31 mouse cellular contexts compared by ENCODE assay signal in the genomic region with DNA sequence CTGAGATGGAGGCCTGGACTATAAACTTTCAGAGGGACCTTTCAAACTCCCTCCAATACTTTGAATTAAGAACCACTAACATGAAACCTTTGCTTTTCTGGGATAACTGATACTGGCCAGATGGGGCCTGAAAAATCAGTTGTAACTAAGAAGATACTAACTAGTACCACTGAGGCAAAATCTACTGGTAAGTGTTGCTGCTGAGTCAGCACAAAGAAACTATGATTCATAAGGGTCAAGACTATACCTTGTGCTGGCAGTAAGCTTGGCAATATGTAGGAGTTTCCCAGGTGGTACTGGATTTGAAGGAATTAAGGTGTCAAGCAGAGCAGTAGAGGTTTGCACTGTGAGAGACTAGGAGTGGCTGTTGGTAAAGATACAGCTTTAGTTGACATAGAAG.
"Had no signal": no experiment of that assay in that cellular context is flagged by ENCODE, and none has a peak within 500 bp of the region (broad histone marks: within the 10 kb centered on the region; RNA-seq: fewer than 3 reads in every experiment).

No protein-coding gene starts in this region.

- H3K4me2 ChIP-seq: heart, embryonic 11.5 days; heart, embryonic 12.5 days; heart, embryonic 13.5 days; heart, embryonic 15.5 days; hindbrain, embryonic 12.5 days; hindbrain, embryonic 13.5 days; hindbrain, embryonic 14.5 days; hindbrain, embryonic 15.5 days; intestine, embryonic 15.5 days; kidney, embryonic 15.5 days had no signal

- H3K9ac ChIP-seq: heart, embryonic 12.5 days; heart, embryonic 13.5 days; heart, embryonic 15.5 days; hindbrain, embryonic 12.5 days; hindbrain, embryonic 13.5 days; hindbrain, embryonic 14.5 days; hindbrain, embryonic 15.5 days; intestine, embryonic 15.5 days; kidney, embryonic 15.5 days had no signal

- H3K27ac ChIP-seq: heart, embryonic 13.5 days; heart, embryonic 15.5 days; hindbrain, embryonic 10.5 days; hindbrain, embryonic 12.5 days; hindbrain, embryonic 13.5 days; hindbrain, embryonic 14.5 days; hindbrain, embryonic 15.5 days; hindbrain, postnatal 0 days; intestine, embryonic 15.5 days; kidney, embryonic 15.5 days; kidney, postnatal 0 days; layer of hippocampus, adult 2 months; left cerebral cortex, adult 2 months had no signal

- H3K36me3 ChIP-seq: intestine, embryonic 15.5 days had no signal

- H3K4me1 ChIP-seq: heart, embryonic 12.5 days; heart, embryonic 15.5 days; hindbrain, embryonic 10.5 days; hindbrain, embryonic 12.5 days; hindbrain, embryonic 13.5 days; hindbrain, embryonic 15.5 days; intestine, embryonic 15.5 days; kidney, embryonic 15.5 days had no signal

- H3K9me3 ChIP-seq: heart, embryonic 13.5 days; heart, embryonic 15.5 days; hindbrain, embryonic 10.5 days; hindbrain, embryonic 12.5 days; hindbrain, embryonic 13.5 days; hindbrain, embryonic 15.5 days; intestine, embryonic 15.5 days; kidney, embryonic 15.5 days had no signal

- DNase-seq: heart, postnatal 10 days; heart, postnatal 14 days; heart, postnatal 36 days; heart, postnatal 4 days; kidney, adult 11 months; kidney, adult 18-20 months; kidney, adult 2 months; kidney, adult 8-10 months; kidney, adult 9 months; kidney, postnatal 10 days; kidney, postnatal 14 days; kidney, postnatal 25 days; kidney, postnatal 36 days; kidney, postnatal 4 days; layer of hippocampus, adult 9-11 months; layer of hippocampus, postnatal 36 days had no signal

- H3K27me3 ChIP-seq: heart, embryonic 12.5 days; heart, embryonic 13.5 days; heart, embryonic 15.5 days; hindbrain, embryonic 12.5 days; hindbrain, embryonic 13.5 days; hindbrain, embryonic 15.5 days; intestine, embryonic 15.5 days; kidney, embryonic 15.5 days had no signal

- H3K4me3 ChIP-seq: heart, embryonic 12.5 days; heart, embryonic 13.5 days; heart, embryonic 15.5 days; hindbrain, embryonic 10.5 days; hindbrain, embryonic 12.5 days; hindbrain, embryonic 13.5 days; hindbrain, embryonic 15.5 days; intestine, embryonic 15.5 days; kidney, embryonic 15.5 days; layer of hippocampus, adult 2 months; left cerebral cortex, adult 2 months had no signal
